Mouse (Mus musculus) intestine, embryonic 15.5 days (tissue): ENCODE results near the gene Rgs3. TPM values are rescaled to one million over a fixed set of nuclear protein-coding genes. Genes with fewer than 3 reads are reported as not detected.

Source experiments
- ATAC-seq: fragments of 200-750 bp; cut with Nextera tagmentation; 2 replicates; pipeline ENCODE4 v1.8.0; 2017; ENCODE audit warnings: moderate TSS enrichment, moderate library complexity
- H3K27ac ChIP-seq: fragments of 300-500 bp; sonication (generic); 2 replicates; pipeline ENCODE4 v1.5.1; 2015; ENCODE audit warnings: mild to moderate bottlenecking, inconsistent platforms
- H3K27me3 ChIP-seq: fragments of 300-500 bp; sonication (generic); replicated peaks from 2 replicates; pipeline ENCODE4 v1.6.1; 2015; ENCODE audit warnings: inconsistent platforms
- H3K36me3 ChIP-seq: fragments of 300-500 bp; sonication (generic); 2 replicates; pipeline ENCODE4 v1.6.1; 2015; ENCODE audit warnings: inconsistent platforms
- H3K4me1 ChIP-seq: fragments of 300-500 bp; sonication (generic); replicated peaks from 2 replicates; pipeline ENCODE4 v1.6.1; 2015; ENCODE audit warnings: inconsistent platforms
- H3K4me2 ChIP-seq: fragments of 300-500 bp; sonication (generic); replicated peaks from 2 replicates; pipeline ENCODE4 v1.6.1; 2015; ENCODE audit warnings: mild to moderate bottlenecking, inconsistent platforms
- H3K4me3 ChIP-seq: fragments of 300-500 bp; sonication (generic); replicated peaks from 2 replicates; pipeline ENCODE4 v1.5.1; 2015; ENCODE audit warnings: inconsistent platforms
- H3K9ac ChIP-seq: fragments of 300-500 bp; sonication (generic); 2 replicates; pipeline ENCODE4 v1.6.1; 2015; ENCODE audit warnings: inconsistent platforms
- H3K9me3 ChIP-seq: fragments of 300-500 bp; sonication (generic); 2 replicates; pipeline ENCODE4 v1.6.1; 2016; ENCODE audit warnings: inconsistent platforms
- WGBS: fragments of 180-500 bp; shearing (Covaris S2); methylation state at CpG from one replicate; pipeline ENCODE4 v1.1.7; 2015; 5-methylcytosine and 5-hydroxymethylcytosine counted together
- polyA plus RNA-seq: library from polyadenylated mRNA; unstranded; fragments of >200 nt; fragmentation: Nextera tagmentation; extraction: Ambion mirVana; gene quantifications from 2 replicates; pipeline ENCODE4 v1.2.1, GENCODE M21; 2015

The Rgs3 gene
- polyA plus RNA-seq, 1 experiment from 2014 or later = 46.3 TPM

- Histone ChIP-seq H3K4me2 (no peak overlapping the region), H3K9me3 (no peaks in the 10 kb centered on the region), H3K9ac (no peak overlapping the region), H3K4me3 (no peak overlapping the region), H3K27ac (no peak overlapping the region), H3K36me3 (peaks cover 10% of the 10 kb centered on the region), H3K4me1 (peaks cover 45% of the 10 kb centered on the region), H3K27me3 (no peaks in the 10 kb centered on the region)
- 61% methylated on average over 3 of the region's 4 CpGs for WGBS
- no peak for ATAC-seq
These were observed 131.3 kb downstream of the Rgs3 start for GRCm38 (mm10) chr4:62690997-62691396.

DNA sequence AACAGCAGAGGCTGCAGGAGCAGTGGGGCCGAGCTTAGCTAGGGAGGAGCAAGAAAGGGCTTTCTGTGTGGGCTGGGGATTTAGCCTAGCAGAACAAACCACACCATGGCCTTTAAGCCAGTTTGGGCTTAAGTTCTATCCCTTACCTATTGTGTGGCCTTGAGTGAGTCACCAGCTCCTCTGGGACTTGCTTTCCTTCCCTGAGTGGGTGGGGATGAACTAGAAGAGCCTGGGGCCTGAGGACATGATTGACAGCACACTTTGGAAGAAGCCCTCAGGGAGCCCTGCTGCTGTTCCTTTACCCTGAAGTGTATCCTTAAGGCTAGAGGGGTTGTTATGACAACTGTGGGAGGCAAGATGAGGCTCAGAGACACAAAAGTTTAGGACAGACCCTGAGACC is 132.0 kb downstream of the Rgs3 start:
- Histone ChIP-seq H3K4me2 (no peak overlapping the region), H3K36me3 (peaks cover 10% of the 10 kb centered on the region), H3K4me1 (peaks cover 40% of the 10 kb centered on the region), H3K9me3 (no peaks in the 10 kb centered on the region), H3K9ac (no peak overlapping the region), H3K27me3 (no peaks in the 10 kb centered on the region), H3K4me3 (no peak overlapping the region), H3K27ac (no peak overlapping the region)
- 50% methylated on average over 1 of the region's 1 CpGs for WGBS
- no peak for ATAC-seq

DNA sequence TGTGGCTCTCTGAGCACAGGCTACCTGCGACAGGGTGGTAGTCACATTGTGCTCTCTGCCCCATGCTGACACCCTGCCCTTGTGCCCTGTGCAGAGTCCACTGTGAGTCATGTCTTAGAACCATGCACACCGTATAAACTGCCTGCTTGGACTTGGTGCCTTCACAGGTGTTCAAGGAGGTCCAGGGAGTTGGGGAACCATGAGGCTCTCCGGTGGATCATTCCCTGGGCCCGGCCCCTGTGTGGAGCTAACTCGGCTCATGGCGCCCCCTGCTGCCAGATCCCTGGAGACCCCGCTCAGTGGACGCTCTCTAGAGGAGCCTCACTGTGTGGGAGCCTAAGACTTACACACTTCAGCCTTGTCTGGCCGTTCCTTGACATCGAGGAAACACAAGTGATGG is 134.2 kb downstream of the Rgs3 start:
- WGBS = 40% methylated on average over 10 of the region's 10 CpGs
- H3K9me3 ChIP-seq = no peaks in the 10 kb centered on the region

DNA sequence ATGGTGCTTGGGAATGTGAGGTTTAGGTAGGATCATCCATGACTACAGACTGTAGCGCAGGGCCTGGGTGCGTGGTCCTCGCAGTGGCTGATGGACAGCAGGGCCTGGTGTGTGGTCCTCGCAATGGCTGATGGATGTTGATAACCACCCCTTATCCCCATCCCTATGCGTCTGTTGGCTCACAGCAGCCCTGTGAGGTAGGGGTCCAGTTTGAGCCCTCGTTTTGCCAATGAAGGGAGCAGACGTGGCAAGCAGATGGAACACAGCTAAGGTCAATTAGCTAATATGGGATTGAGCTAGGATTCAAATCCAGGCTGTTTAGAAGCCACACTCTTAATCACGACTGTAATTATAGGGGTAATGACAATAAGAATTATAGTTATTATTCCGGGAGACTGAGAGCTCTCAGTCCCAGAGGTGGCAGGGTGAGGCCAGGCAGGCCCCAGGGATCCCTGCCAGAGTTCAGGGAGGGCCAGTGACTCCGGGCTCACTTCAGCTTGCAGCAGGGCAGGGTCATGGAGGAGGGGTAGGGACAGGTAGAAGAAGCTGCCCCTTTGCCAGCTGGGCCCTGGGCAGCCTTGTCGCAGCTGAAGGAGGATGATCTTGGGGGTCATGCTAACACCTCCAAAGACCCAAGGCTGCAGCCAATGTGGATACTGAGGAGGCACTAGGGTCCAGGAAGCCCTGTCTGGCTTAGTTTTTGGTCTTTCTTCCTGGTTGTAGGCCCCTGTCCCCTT is 135.2 kb downstream of the Rgs3 start:
- 83% methylated on average over 11 of the region's 11 CpGs for WGBS
- Histone ChIP-seq H3K4me2 (no peak overlapping the region), H3K4me3 (no peak overlapping the region), H3K27me3 (no peaks in the 10 kb centered on the region), H3K9ac (no peak overlapping the region), H3K4me1 (peaks cover 48% of the 10 kb centered on the region), H3K9me3 (no peaks in the 10 kb centered on the region), H3K27ac (0 out of 2 replicates have a peak overlapping the region, but pooled peaks have one; percentile 28), H3K36me3 (peaks cover 10% of the 10 kb centered on the region)
- no peak for ATAC-seq

More for the DNA sequence above, 134.2 kb downstream of the Rgs3 start:
- H3K4me1 ChIP-seq = peaks cover 40% of the 10 kb centered on the region
- no peak overlapping the region for H3K4me3 ChIP-seq
- no peak overlapping the region for H3K9ac ChIP-seq
- no peaks in the 10 kb centered on the region for H3K27me3 ChIP-seq
- no peak overlapping the region for H3K4me2 ChIP-seq
- peak overlapping the region; percentile 36; the same call in 1 of the 2 replicates for H3K27ac ChIP-seq
- peak; percentile 81 for ATAC-seq
- H3K36me3 ChIP-seq = peaks cover 10% of the 10 kb centered on the region

- Histone ChIP-seq H3K4me3 (no peak overlapping the region), H3K27me3 (no peaks in the 10 kb centered on the region), H3K4me2 (no peak overlapping the region), H3K36me3 (peaks cover 14% of the 10 kb centered on the region), H3K4me1 (peaks cover 54% of the 10 kb centered on the region), H3K9ac (no peak overlapping the region), H3K9me3 (no peaks in the 10 kb centered on the region), H3K27ac (no peak overlapping the region)
- no peak for ATAC-seq
- 63% methylated on average over 8 of the region's 8 CpGs for WGBS
These were observed 135.9 kb downstream of the Rgs3 start for GRCm38 (mm10) chr4:62695523-62695922.

GRCm38 (mm10) chr4:62695946-62696345 is 136.3 kb downstream of the Rgs3 start:
- ATAC-seq = no peak
- 75% methylated on average over 13 of the region's 13 CpGs for WGBS
- H3K9ac ChIP-seq = no peak overlapping the region
- no peak overlapping the region for H3K4me3 ChIP-seq
- H3K4me2 ChIP-seq = no peak overlapping the region
- H3K36me3 ChIP-seq = peaks cover 18% of the 10 kb centered on the region
- no peaks in the 10 kb centered on the region for H3K27me3 ChIP-seq
- no peaks in the 10 kb centered on the region for H3K9me3 ChIP-seq
- peaks cover 58% of the 10 kb centered on the region for H3K4me1 ChIP-seq
- H3K27ac ChIP-seq = no peak overlapping the region

- no peak overlapping the region for H3K9ac ChIP-seq
These were observed 137.2 kb downstream of the Rgs3 start for GRCm38 (mm10) chr4:62696699-62697404.

GRCm38 (mm10) chr4:62697469-62697868 is 137.8 kb downstream of the Rgs3 start:
- peak; percentile 44 for ATAC-seq
- Histone ChIP-seq H3K9me3 (no peaks in the 10 kb centered on the region), H3K9ac (no peak overlapping the region), H3K4me2 (no peak overlapping the region), H3K27me3 (no peaks in the 10 kb centered on the region), H3K4me1 (peaks cover 54% of the 10 kb centered on the region), H3K36me3 (peaks cover 14% of the 10 kb centered on the region; the same call in 1 of the 2 replicates), H3K27ac (peak overlapping the region; percentile 40; the same call in 1 of the 2 replicates), H3K4me3 (no peak overlapping the region)
- WGBS = 30% methylated on average over 2 of the region's 2 CpGs

More at GRCm38 (mm10) chr4:62696699-62697404, 137.2 kb downstream of the Rgs3 start:
- peaks cover 59% of the 10 kb centered on the region for H3K4me1 ChIP-seq
- no peak overlapping the region for H3K4me2 ChIP-seq
- peak overlapping the region; percentile 40 for H3K27ac ChIP-seq
- ATAC-seq = no peak
- WGBS = 51% methylated on average over 7 of the region's 7 CpGs
- no peak overlapping the region for H3K4me3 ChIP-seq
- H3K9me3 ChIP-seq = no peaks in the 10 kb centered on the region
- H3K36me3 ChIP-seq = peaks cover 14% of the 10 kb centered on the region
- H3K27me3 ChIP-seq = no peaks in the 10 kb centered on the region

- Histone ChIP-seq H3K36me3 (peaks cover 17% of the 10 kb centered on the region), H3K4me1 (peaks cover 45% of the 10 kb centered on the region), H3K27ac (peak overlapping the region; percentile 48; the same call in 1 of the 2 replicates), H3K9me3 (no peaks in the 10 kb centered on the region), H3K9ac (no peak overlapping the region), H3K27me3 (no peaks in the 10 kb centered on the region), H3K4me2 (no peak overlapping the region), H3K4me3 (no peak overlapping the region)
- ATAC-seq = no peak
- 66% methylated on average over 3 of the region's 3 CpGs for WGBS
These were observed 138.9 kb downstream of the Rgs3 start for GRCm38 (mm10) chr4:62698521-62698920.

DNA sequence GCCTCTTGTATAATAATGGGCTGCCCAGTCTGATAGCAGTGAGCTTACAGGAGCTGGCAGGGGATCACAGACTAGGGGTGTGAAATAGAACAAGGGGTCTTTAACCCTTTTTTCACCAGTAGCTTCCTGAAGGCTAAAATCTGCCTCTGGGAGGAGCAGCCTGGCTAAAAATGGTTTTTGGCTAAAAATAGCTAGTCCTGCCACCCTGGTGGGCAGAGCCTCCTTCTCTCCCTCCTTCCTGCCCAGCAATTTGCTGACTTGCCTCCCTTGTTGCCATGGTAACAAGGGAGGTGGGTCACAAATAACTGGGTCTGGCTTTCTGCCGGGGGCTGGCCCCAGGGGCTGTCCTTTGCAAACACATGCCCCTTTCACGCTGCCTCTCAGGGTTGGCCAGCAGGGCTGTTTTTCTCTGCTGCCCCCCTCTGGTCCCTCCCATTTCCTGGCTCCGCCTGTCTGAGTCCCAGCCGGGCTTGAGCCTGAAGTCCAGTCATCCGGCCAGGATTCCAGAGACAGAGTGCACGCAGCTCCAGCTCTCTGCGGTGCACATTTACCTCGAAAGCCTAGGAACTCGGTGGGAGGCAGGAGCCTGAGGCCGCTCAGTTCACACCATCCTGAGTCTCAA is 139.7 kb downstream of the Rgs3 start:
- Histone ChIP-seq H3K4me2 (peak overlapping the region; percentile 63), H3K4me3 (peak overlapping the region; percentile 45), H3K9ac (peak overlapping the region; percentile 49), H3K9me3 (no peaks in the 10 kb centered on the region), H3K27ac (peak overlapping the region; percentile 51; the same call in 1 of the 2 replicates), H3K36me3 (peaks cover 16% of the 10 kb centered on the region), H3K4me1 (peaks cover 40% of the 10 kb centered on the region), H3K27me3 (no peaks in the 10 kb centered on the region)
- 3% methylated on average over 10 of the region's 10 CpGs for WGBS
- peak; percentile 87 for ATAC-seq

DNA sequence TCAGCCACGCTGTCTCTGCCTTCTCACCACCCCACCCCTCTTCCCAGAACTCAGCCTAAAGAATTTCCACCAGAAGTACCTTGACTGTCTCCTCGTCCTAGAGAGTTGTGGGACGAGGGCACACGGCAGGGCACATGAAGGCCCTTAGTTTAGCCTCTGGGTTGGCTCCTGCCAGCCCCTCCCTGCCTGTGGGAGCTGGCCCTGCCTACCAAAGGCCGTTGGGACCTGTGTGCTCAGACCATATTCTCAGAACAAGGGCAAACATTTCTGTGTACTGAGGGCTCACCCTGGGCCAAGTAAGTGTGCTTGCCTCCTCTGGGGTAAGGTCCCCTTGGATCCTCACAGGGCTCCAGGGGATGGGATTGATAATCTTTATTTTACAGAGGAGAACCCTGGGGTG is 140.8 kb downstream of the Rgs3 start:
- no peak for ATAC-seq
- no peaks in the 10 kb centered on the region for H3K27me3 ChIP-seq
- H3K4me1 ChIP-seq = peaks cover 41% of the 10 kb centered on the region
- WGBS = 49% methylated on average over 5 of the region's 5 CpGs
- peak overlapping the region; percentile 49 for H3K9ac ChIP-seq
- peak overlapping the region; percentile 63 for H3K4me2 ChIP-seq
- H3K4me3 ChIP-seq = peak overlapping the region; percentile 45
- peaks cover 12% of the 10 kb centered on the region for H3K36me3 ChIP-seq
- H3K27ac ChIP-seq = no peak overlapping the region
- H3K9me3 ChIP-seq = no peaks in the 10 kb centered on the region

GRCm38 (mm10) chr4:62703151-62703550 is 143.5 kb downstream of the Rgs3 start:
- WGBS = 81% methylated on average over 9 of the region's 9 CpGs
- Histone ChIP-seq H3K36me3 (peaks cover 12% of the 10 kb centered on the region), H3K27ac (no peak overlapping the region), H3K9me3 (no peaks in the 10 kb centered on the region), H3K9ac (no peak overlapping the region), H3K27me3 (no peaks in the 10 kb centered on the region), H3K4me2 (no peak overlapping the region), H3K4me3 (no peak overlapping the region), H3K4me1 (peaks cover 30% of the 10 kb centered on the region)
- ATAC-seq = no peak
